Mouse (Mus musculus) left cerebral cortex, postnatal 36 days (tissue): ENCODE data around the gene Itga9. TPM values are rescaled to one million over a fixed set of nuclear protein-coding genes. Genes with fewer than 3 reads are reported as not detected.

Experiments
- DNase-seq, 2 experiments: peaks; one replicate each; pipeline ENCODE4 v3.0.0; 2021 to 2022; ENCODE audit warnings: low spot score in 2 of 2, mixed read lengths in 1 of 2
- intact Hi-C: fragments of 180-260 bp; cut with DNase I; formaldehyde crosslinking; loops from one replicate; pipeline ENCODE4 v1.15.1; 2025
- total RNA-seq, 2 experiments: library from RNA; stranded (reverse); gene quantifications; 2 replicates each; pipeline ENCODE4 v1.2.3; 2021

Itga9 gene
- 1 to 10 TPM; 5.5 to 9.3 TPM for total RNA-seq

DNA sequence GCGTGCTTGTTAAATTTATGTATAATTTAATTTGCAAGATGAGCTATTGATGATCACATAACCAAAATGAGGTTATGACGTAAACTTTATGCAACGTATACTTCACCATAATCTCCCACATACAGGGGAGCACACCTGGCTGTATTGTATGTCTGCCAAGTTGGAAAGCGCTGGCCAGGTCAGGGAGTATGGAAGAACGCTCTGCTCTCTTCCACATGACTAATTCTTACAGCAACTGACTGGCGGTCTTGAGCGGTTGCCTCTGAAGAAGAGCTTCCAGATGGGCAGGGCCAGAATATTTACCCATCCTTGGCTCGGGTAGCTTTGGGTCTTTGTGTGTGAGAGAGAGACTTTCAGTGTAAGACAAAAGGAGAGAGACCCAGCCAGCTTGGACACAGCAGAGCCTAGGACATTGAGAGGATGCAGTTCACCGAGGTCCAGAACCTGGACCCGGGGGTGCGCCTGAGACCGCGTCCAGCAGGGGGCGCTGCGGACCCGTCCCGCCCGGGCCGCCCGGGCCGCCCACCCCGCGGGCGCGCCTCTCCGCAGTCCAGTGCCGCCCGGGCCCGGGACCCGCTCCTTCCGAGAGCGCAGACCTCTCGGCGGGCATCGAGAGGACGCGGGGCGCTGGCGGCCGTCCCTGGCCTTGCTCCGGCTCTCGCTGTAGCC is at the start of gene Itga9:
TSS of gene Itga9 (plus strand) at position 543 of the 669 bp plus-strand sequence.
- intact Hi-C loops, result loop anchor here (2.0 kb wide), 1 partner anchor 267 kb away; no protein-coding TSS in a partner anchor
- peak; percentile 60 to 63 for DNase-seq

DNA sequence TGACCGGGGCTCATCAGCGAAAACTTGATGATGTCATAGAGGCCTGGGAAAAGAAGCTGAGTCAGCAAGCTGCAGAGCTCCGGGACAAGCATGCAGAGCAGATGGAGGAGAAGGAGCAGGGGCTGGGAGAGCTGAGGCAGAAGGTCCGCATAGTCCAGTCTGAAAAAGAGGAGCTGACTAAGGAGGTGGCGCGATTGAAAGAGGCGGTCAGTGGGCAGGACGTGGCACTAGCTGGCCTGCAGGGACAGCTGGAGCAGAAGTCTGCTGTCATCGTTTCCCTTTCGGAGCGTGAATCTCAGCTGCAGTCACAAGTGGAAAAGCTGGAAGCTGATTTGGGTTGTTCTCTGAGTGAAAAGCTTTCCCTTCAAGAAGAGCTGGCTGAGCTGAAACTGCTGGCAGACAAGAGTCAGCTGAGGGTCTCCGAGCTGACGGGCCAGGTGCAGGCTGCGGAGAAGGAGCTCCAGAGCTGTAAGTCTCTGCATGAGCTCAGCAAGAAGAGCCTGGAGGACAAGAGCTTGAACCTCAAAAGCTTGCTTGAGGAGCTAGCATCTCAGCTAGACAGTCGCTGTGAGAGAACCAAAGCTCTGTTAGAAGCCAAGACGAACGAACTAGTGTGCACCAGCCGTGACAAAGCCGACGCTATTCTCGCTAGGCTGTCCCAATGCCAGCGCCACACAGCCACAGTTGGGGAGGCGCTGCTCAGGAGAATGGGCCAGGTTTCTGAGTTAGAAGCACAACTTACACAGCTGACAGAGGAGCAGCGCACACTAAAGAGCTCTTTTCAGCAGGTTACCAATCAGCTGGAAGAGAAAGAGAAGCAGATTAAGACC is 49.3 kb upstream of the Itga9 start:
- DNase-seq, result peak; percentile 59 to 66
- intact Hi-C loops, result no loop called here

DNA sequence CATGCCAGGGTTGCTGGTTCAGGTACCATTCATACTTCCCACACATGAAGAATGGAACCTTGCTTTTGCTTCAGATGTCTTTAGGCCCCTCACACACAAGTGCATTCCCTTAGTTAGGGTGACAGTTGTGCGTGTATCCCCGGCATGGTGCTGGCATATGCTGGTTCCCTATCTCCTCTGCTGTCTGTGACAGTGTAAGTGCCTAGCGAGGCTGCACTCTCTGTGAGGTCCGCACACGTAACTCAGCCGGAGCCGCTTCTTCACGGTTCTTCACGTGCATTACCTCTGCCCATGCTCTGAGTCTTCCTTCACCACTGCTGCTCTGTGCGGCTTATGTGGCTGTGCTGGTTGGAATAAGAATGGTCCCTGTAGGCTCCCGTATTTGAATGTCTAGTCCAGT is 43.1 kb upstream of the Itga9 start:
- intact Hi-C loops, result no loop called here
- no peak for DNase-seq

DNA sequence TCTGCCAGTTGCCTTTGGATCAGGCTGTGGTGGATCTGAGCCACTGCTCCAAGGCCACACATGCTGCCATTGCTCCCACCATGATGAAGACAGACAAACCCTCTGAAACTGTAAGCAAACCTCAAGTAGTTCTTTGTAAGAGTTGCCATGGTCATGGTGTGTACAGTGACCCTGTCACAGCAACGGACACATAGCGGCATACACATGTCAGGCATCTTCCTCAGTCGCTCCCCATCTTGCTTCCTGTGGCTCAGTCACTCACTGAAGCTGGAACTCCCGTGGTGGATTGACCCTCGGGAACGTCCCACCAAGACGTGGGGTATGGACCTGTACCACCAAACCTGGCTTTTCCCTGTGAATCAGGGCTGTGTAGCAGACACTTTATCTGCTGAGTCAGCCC is 42.6 kb upstream of the Itga9 start:
- intact Hi-C loops, result no loop called here
- DNase-seq, result no peak

DNA sequence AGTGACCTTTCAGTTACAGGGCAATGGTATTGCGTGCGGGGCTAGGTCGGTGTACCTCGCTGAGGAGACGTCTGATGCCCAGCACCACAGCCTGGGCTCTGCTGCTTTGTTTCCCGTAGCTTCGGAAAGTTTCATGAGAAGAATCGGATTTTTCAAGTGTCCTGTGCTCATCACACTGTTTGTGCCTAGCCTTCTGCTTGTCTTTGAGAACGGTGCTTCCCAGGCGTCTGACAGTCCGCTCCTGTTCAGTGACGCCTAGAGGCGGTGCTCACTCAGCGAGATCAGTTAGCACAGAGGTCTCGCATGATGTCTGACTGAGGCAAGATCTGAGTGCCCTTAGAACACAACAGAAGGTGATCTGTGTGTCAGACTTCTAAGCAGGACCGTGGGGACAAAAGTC is 41.8 kb upstream of the Itga9 start:
- no peak for DNase-seq
- intact Hi-C loops, result no loop called here

DNA sequence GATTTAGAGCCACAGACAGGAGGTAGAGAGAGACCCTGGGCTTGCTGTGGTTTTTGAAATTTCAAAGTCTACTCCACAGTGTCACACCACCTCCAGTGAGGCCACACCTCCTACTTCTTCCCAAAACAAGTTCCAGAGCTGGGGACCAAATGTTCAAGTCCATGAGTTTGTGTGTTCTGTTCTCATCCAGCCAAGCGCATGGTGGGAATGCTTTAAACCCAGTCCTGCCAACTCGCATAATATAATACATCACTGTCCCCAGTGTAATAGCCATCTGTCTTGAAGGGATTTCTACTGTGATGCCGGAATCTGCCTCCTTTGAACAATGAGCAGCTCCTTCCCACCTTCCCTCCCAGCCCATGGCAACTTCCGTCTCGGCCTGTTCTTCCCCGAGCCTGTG is 37.2 kb upstream of the Itga9 start:
- peak; percentile 26 to 44 for DNase-seq
- intact Hi-C loops, result no loop called here

DNA sequence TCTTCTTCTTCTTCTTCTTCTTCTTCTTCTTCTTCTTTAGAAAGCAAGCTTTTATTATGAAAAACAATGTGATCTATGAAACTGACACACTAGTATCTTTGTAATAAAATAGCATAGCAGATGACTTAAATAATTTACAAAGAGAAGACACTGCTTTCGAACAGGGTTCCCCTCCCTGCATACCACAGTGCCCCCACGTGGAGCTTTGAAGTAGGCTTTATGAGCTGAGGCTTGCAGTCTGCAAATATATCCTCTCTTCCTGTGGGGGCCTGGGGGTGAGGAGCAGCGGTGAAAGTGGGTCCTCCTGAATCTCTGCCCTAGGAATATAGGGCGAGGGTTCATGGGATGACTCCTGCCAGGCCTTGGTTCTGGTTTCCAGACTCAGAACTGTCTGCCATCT is 35.6 kb upstream of the Itga9 start:
- DNase-seq, result no peak
- intact Hi-C loops, result no loop called here

DNA sequence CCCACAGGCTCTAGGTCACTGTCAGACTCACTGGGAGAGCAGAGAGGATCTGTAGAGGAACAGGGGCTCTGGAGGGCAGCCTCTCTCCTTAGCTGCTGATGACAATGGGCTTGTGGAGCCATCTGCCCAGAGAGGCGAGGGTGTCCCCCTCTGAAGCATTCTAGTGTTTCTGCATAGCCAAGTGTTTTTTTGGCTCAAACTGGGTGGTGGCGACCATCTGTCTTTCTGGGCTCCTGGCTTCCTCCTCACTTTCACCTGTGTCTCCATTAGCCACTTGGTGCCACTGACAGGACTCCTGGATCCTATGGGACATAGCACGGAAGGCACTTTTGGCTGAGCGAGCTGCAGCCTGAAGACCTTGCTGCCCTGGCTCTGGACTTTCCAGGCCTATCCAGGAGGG is 34.8 kb upstream of the Itga9 start:
- DNase-seq, result no peak
- intact Hi-C loops, result no loop called here

DNA sequence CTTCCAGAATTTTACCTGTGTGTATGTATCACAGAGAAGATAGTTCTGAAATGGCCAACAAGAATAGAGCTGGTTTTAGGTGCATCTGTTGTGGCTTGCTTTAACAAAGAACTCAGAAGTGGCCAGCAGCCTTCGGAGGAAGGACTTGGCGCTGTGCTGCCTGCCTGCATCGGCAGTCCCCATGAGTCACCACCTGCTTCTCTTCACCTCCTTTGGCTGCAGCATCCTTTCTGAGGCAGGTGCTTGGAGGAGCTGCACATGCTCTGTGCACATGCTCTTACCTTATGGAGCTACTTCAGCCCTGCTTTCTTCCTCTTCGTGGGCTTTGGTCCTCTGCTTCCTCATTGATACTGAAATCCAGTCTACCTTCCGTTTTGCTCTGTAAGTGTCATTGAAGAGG is 31.6 kb upstream of the Itga9 start:
- DNase-seq, result peak; percentile 45 to 49
- intact Hi-C loops, result no loop called here

DNA sequence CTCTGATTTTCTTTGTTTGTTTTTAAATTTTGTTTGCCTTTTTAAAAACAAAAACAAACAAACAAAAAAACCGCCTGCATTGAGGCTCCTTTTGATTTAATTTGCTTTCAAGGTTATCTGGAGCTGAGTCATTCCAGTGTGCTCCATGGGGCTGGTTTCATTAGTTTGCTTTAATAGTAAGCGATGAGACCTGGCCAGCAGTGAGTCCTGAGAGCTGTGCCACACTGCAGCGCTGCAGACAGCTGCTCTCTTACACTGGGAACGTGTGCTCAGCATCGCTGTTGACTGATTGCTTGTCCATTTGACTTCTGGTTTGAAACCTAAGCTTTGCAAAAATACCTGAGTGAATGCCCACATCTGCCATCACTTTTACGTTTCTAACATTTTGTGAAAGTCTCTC is 26.1 kb upstream of the Itga9 start:
- intact Hi-C loops, result no loop called here
- no peak for DNase-seq

DNA sequence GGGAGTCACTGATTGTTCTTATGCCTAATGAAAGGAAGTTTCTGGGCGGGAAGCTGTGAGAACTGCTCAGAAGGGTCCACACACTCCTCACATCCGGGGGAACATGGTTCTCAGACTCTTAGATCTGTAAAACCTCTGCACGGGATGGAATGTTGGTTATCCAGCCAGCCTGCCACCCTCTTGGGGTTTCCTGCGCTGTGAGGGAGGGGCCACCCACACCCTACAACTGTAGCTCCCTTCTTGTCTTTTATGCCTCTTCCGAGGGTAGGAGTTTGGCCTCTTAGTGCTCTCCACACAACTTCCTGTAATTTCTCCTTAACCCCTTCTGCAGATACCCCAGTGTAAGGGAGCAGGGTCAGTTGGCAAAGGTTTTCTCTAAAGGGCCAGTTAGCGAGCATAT is 23.7 kb upstream of the Itga9 start:
- no peak for DNase-seq

DNA sequence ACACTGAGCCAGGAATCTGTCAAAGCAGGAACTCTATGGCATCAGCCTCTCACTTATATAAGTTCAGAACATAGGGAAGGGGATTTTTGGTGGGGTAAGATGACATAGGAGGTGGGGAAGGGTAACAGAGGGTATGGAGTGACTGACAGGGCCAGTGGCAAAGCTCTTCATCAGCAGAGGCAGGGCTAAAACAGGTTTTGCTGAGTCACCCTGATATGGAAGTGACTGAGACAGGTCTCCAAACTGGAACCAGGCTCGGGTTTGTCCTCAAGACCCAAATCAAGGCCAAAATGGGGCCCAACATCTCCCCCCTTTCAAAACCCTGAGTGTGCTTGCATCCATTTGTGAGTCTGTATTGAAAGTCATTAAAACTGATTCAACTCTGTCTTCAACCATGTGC is 21.7 kb upstream of the Itga9 start:
- intact Hi-C loops, result no loop called here

More for the DNA sequence above, 23.7 kb upstream of the Itga9 start:
- intact Hi-C loops, result no loop called here

DNA sequence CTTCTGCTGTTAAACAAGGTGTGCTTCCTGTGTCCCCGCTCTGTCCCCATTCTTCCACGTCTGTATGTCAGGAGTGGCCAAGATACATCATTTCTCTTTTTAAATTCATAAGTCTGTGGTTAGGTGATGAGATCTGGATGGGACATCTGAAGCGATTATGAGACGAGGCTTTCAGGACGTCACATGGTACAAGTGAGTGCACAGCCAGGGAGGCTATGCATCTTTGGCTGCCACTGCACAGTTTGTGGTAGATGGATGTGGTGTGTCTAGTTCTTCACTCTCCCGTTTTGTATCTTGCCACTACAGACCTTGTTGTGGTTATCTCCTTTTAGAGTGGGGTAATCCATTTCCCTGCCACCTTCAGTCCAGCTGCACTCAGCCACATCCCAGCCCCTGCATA is 20.5 kb upstream of the Itga9 start:
- intact Hi-C loops, result no loop called here
- no peak for DNase-seq

More for the DNA sequence above, 21.7 kb upstream of the Itga9 start:
- no peak for DNase-seq

DNA sequence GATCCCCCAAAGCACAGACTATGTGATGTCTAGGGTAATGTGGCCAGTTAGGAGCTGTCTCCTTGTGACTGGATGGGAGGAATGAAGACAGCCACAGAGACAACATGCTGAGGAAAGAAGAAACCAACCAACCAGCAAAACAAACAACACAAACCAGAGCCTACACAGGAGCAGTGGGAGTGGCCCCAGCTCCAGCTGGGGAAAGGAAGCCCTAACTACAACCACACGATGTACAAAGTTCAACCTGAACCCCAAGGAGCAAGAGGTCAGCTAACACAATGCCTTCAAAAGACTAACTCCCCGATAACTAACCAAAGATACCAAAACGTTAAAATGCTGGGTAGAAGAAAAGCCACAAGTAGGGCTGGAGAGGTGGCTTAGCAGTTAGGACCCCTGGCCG is 19.4 kb upstream of the Itga9 start:
- intact Hi-C loops, result no loop called here
- DNase-seq, result no peak

DNA sequence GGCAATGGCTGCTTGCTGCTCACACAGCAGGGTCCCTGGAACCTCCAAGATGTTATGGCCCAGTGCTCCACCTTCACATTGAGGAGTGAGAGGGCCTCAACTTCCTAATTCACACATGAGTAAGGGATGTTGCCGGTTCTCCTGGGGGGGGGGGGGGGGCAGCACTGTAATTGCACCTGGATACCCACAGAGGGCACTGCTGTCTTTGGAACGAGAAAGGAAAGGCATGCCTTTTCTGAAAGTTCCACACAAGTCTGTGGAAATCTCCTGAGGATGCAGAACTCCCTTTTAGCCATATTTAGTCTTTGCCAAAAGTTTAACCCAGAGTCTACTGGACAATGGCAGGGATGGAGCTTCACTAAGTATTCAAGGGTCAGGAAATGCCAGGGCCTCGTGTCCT is 17.2 kb upstream of the Itga9 start:
- intact Hi-C loops, result loop anchor here (2.0 kb wide), 1 partner anchor 320 kb away; no protein-coding TSS in a partner anchor
- no peak for DNase-seq

DNA sequence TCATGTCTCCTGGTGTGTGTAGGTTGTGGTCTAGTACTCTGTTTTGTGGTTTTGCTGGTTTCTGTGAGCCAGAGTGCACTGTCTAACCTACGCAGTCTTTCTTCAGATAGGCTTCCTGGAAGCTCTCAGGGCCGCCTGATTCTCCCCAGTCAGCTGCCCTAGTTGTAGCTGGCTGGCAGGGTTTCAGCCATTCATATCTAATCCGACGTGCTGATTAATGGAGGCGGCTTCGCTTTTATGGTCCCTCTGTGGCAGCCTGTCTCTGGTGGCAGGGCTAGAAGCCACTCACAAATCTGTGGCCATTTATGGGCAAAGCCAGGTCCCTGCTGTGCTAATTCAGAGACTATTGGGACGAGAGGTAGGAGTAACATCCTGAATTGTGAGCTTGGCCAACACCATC is 16.3 kb upstream of the Itga9 start:
- intact Hi-C loops, result loop anchor here (10.0 kb wide), 1 partner anchor 475 kb away; no protein-coding TSS in a partner anchor
- no peak for DNase-seq

DNA sequence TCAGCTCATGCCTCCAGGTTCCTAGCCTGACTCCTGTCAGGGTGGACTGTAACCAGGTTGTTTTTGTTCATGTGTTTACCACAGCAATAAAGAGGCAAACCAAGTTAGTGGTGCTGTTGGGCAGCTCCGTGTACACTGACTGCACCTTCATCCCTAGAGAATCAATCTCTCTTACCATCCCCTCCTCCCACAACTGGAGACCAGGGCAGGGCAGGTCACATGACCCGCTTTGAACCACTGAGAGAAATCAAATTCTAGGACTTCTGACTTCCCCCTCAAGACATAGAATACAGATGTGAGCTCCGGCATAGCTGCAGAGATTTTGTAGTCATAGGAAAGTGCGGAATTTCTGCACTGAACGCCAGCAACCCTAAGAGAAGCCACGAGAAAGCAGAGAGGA is 14.9 kb upstream of the Itga9 start:
- intact Hi-C loops, result loop anchor here (10.0 kb wide), 1 partner anchor 473 kb away; no protein-coding TSS in a partner anchor
- no peak for DNase-seq

DNA sequence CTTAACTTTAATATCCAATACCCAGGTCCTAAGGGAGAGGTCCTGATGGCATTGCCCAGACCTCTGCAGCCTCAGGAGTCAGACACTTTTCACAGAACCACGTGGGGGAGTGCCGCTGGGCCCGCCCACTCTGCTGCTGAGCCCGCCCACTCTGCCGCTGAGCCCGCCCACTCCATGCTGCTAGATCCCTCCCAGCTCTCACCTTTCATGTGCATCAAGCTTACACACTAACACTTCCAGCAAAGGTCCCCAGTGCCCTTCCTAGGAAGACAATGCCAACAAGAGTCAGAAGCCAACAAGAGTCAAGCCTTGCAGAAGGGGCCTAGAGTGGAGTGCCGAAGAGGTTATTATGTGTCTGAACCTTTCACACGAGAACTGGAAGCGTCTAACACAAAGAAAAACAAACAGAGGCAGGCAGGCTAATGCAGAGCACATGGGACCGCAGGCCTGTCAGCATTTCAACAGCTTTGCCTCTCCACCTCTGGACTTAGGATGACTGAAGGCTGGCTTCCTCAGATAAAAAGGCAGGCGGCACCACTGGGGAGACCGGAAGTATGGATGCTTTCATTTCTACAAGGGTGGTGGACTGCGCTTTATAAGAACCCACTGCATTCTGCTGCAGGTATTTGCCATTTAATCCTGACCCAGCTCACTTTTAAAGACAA is 13.8 kb upstream of the Itga9 start:
- intact Hi-C loops, result loop anchor here (10.0 kb wide), 1 partner anchor 472 kb away; no protein-coding TSS in a partner anchor
- DNase-seq, result no peak

DNA sequence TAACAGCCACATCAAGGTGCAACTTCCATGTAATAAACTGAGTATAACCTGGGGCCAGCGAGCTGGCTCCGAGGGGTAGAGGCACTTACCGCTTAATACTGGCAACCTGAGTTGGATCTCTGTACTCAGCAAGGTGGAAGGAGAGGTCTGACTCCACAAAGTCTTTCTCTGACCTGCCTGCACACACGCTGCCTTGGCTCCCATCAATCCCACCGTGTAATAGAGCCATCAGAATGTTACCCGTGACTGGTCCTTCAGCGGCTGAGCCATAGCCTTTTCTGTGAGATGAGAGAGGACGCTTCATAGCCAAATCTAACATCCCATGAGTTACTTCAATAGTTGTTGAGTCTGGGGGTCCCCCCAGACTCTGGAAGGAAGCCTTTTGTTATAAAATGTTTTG is 13.0 kb upstream of the Itga9 start:
- DNase-seq, result no peak
- intact Hi-C loops, result loop anchor here (10.0 kb wide), 1 partner anchor 471 kb away; no protein-coding TSS in a partner anchor

DNA sequence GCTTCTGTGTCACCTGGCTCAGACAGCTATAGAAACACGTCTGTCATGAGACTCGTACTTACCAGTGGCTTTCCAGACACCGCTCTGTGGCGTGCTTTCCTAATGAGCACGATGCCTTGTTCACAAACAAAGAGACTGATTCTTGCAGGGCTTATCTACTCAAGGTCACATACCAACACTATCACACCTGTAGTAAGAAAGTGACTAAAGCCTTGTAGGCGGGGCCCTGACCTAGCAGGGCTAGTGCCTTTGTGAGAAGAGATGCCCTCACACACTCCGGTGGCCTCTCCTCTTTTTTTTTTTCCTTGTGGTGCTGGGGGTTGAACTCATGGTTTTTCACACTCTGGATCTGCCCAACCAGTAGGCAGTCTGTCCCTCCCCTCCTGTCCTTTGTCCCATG is 9.7 kb upstream of the Itga9 start:
- DNase-seq, result no peak
- intact Hi-C loops, result loop anchor here (10.0 kb wide), 1 partner anchor 468 kb away; no protein-coding TSS in a partner anchor
